Mouse (Mus musculus) small intestine, adult 10 weeks (tissue): ENCODE measurements around the gene Eif2b4. TPM values are rescaled to one million over a fixed set of nuclear protein-coding genes. Genes with fewer than 3 reads are reported as not detected.

Experiments used
- polyA plus RNA-seq: library from polyadenylated mRNA; stranded (reverse); fragments of 350-450 nt; fragmentation: Illumina TruSeq; extraction: RNeasy Lipid Tissue Mini Kit (QIAGEN cat#74804); gene quantifications from one replicate; pipeline ENCODE4 v1.2.3, GENCODE M21; 2014; ENCODE audit warnings: low replicate concordance

Gene Eif2b4
- 0.89 TPM for polyA plus RNA-seq

DNA sequence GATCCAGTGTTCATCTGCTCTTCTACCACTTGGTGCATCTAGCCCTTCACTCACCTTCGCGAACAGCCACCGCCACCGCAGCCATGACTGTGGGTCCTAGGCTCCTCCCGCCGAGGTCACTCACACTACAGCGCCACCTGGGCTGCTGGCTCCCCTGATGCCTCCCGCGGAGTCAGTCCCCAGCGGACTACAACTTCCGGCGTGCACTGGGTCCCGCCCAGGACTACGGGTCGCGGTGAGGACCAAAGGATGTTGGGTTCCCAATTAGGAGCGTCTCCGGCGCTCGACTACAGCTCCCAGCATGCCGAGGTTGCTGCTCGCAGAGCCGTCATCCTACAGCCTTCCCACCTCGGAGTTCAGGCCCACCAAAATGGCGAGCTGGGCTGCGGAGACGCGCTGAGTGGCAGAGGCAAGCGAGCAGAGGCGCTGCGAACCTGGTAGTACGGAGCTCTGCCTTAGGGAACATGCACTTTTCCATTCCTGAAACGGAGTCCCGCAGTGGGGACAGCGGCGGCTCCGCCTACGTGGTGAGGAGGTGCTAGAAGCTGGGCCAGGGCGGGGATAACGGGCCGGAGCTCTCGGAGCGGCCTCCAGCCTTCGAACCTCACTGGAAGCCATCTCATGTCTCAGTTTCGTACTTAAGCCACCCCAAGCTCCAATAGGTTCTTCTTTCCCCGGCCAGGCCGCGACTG, at the start of gene Eif2b4, which contains the start of gene Snx17:
Gene Eif2b4, minus strand, starts transcription at position 492 of the 692 bp plus-strand sequence.
Gene Snx17, plus strand, starts transcription at position 289 of the 692 bp plus-strand sequence.

DNA sequence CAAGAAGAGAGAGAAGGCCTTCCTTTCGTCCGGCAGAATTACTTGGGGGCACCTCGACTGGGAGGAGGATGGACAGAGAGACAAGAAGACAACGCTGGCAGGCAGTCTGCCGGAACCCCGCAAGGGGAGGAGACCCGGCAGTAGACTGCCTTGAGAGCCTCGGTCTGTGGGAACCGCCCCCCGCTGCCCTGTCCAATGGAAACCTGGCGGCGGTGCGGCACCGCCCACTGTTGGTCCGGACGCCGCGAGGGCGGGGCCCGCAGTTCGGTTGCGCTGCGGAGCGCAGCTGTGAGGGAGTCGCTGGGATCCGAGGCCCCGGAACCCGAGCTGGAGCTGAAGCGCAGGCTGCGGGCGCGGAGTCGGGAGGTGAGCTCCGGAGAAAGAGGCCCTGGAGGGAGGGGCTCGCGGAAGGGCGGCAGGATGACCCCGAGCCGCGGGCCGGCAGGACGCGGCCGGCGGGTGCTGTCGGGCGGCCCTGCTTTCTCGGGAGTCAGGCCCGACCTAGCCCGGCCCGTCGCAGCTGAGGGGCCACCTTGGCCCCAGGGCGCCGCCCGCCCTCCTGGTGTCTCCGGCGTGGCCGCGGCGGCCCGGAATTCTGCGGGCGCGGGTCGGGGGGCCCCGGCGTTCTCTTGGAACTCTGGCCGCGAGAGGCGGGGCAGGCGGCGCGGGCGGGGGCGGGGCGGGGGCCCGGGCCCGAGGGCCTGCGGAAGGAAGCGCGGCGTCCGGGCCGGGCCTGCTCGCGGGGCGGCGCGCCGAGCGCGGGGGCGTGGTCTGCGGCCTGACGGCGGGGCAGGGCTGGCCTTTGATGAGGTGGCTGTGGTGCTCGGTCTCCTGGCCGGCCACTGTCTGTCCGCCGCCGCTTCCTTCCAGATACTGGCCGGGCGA, 47.6 kb upstream of the Eif2b4 start, which contains the start of the genes Nrbp1 and Gm9970:
Gene Nrbp1, plus strand, starts transcription at position 228 of the 885 bp plus-strand sequence.
Gene Gm9970, minus strand, starts transcription at position 596 of the 885 bp plus-strand sequence.

DNA sequence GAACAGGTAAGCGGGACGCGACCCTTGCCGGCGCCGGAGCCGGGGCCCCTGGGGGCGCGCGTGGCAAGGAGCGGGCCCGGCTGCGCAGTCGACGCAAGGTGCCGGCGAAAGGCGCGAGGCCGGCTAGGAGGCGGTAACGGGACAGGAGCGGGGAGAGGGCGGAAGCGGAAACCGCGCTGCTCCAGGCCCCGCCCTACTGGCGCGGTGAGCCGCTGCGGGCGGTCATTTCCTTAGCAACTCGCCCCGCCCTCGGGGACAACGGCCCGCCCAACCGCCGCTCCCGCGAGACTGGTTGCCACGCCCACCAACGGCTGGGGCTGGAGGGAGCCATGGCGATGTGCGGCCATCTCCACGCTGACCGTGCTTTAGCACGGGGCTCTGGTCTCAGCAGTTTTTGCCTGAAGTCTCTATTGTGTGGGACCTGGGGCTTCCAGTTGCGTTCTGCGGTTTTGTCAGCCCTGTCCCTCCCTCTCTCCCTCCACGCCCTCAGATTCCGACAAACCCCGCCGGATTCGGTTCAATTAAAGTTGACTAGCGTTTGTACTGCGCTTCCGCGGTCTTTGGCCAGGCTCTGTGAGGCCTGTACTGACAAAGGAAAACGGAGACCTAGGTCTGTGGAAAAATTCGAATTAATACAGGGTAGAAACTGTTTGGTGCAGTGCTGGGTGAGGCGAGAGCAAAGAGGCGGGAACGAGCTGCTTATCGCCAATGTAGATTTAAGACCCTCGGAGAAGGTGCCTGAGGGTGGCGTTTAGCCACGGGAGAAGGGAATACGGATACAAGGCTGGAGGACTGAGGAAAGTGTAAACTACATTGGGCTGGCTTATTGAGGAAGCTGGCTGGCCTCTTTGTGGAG, 27.4 kb upstream of the Eif2b4 start, which contains the start of gene Ppm1g:
Gene Ppm1g, minus strand, starts transcription at position 240 of the 856 bp plus-strand sequence.

DNA sequence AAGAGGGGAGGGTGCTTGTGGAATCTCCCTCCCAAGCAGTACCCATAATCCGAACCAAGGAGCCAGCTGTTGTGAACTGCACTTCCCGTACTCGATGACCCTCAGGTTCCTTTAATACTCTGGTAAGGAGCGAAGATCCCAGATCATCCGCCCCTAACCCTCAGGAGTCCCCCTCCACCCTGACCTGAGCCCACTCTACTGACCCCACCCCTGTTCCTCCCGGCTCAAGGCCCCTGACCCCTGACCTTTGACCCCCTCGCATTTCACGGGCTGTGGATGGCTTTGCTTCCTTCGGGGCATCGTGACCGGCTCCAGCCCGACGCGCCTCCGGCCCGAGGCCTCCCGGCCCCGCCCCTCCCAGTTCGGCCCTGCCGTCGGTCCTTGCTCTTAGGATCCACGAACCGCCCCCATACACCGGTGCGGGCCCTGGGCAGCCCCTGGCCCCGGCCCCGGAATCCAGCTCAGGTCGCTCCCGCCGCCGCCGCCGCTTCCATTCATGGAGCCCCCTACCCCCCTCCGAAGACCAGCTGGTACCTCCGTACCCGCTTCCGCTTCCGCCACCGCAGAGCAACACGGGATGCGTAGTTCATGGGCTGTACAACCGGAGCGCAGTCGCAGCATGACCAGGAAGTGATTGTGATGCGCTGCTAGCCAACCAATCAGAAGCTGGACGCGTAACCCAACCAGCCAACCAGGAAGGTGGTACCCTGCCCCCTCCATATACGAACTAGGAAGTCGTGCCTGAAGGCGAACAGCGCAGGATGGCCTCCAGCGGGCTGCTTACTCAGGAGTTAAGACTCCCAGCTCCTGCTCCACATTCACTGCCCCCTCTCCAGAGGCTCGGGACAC, 8.7 kb upstream of the Eif2b4 start, which contains the start of gene Zfp513:
Gene Zfp513, minus strand, starts transcription at position 562 of the 849 bp plus-strand sequence.

DNA sequence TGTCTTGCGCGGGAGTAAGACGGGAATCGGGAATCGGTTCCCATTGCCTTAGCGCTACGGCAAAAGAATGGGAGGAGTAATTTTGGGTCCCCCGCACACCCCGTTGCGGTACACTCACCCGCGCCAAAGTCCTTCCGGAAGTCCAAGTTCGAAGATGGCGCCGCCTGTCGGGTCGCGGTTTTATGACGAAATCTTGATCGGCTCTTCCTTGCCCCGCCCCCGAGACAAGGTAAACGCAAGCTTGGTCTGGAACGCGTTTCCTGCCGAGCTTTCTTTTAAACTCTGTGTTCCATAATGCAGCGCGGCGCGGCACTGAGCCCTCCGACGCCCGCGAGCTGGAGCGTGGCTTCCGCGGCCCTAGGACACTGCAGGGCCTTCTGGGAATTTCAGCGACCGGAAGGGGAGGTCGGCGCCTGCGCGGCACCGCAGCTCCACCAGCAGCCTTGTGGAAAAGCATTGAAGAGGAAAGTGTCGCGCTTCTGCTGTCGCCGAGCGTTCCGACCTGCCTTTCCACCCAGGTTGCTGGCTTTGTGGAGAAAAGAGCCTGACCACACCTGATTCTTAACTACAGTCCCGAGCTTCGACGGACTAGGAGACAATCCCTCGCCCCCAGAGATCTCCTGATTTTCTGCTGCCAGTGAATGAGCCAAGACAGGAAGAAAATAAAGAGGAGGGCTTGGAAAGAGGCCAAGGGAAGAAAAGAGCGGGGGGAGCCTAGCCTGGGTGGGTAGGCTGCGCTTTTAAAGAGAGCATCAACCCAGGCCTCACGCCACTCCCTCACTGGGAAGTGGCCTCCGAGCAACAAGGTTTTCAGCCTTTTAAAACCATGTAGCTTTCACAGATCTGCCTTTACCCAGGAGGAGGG, 13.2 kb downstream of the Eif2b4 start, which contains the start of the genes Gm29609 and Gtf3c2:
Gene Gm29609, minus strand, starts transcription at position 146 of the 865 bp plus-strand sequence.
Gene Gtf3c2, minus strand, starts transcription at position 379 of the 865 bp plus-strand sequence.

DNA sequence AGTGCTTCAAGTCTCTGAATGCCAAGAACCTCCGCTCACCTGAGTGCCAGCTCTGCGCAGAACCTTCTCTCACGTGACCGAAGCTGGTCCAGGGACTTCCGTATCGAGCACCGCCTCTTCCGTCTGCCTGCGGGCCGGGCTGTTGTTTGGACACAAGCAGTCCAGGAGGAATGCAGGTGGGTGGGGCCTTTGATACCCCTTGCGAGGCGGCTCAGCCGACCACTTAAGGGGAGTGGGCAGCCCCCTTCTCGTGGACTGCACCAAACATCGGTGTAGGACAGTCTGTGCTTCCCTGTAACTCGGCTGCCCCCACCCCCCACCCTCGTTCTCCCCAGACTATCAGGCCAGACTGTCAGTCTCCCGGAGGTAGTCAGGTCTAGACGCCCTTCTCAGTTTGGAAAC, 39.1 kb downstream of the Eif2b4 start, which contains the start of gene Mpv17:
Gene Mpv17, minus strand, starts transcription at position 100 of the 402 bp plus-strand sequence.

DNA sequence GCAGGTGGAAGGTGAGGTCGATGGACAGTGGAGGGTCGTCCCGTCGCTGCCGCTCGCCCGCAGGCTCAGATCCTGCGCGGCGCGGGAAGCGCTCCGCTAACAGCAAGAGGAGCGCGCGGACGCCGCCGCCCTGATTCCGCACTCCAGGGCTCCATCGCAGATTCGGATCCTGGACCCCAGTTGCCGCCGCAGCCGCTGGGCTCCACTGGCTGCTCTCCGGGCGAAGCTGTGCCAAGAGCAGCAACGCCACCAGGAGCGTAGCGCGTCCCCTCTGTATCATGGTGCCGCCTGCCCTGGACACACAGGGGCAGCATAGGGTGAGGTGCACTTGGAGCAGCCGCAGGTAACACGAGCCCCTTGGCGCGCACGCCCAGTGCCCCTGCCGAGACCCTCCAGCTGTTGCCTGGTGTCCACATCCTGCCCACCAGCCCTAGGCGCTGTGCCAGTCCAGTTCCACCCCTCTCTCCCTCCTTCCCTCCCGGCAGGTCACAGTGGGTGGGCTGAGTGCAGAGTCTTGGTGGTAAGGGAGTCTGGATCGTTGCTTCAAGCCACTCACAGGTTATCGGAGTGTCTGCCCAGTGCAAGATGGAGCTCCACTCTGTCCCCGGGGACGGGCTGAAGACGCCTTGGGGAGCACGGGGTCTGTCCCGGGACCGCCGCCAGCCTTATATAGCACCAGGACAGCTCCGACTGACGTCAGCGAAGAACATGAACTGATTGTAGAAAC, 54.8 kb downstream of the Eif2b4 start, which contains the start of gene Ucn:
Gene Ucn, minus strand, starts transcription at position 589 of the 727 bp plus-strand sequence.

Other genes with a start within 250 kb of the Eif2b4 start
- gene Cgref1, start 247.8 kb downstream of the Eif2b4 start, polyA plus RNA-seq: 18.4 TPM
- 17.1 TPM for gene Preb, start 233.1 kb downstream of the Eif2b4 start, polyA plus RNA-seq
- gene Tcf23, start 224.8 kb downstream of the Eif2b4 start, polyA plus RNA-seq: 0.30 TPM
- gene Atraid, start 145.1 kb downstream of the Eif2b4 start, polyA plus RNA-seq: 41.8 TPM
- gene Slc5a6, start 144.5 kb downstream of the Eif2b4 start, polyA plus RNA-seq: 3.5 TPM
- gene Cad, start 138.7 kb downstream of the Eif2b4 start, polyA plus RNA-seq: 0.33 TPM
- gene Dnajc5g, start 87.1 kb downstream of the Eif2b4 start, polyA plus RNA-seq: not detected
- gene Slc30a3, start 85.2 kb downstream of the Eif2b4 start, polyA plus RNA-seq: not detected
- not detected for gene Trim54, start 76.7 kb downstream of the Eif2b4 start, polyA plus RNA-seq
- gene Ucn, start 54.6 kb downstream of the Eif2b4 start, polyA plus RNA-seq: not detected
- 10.0 TPM for gene Mpv17, start 39.2 kb downstream of the Eif2b4 start, polyA plus RNA-seq
- gene Gm29609, start 13.5 kb downstream of the Eif2b4 start, polyA plus RNA-seq: 0.22 TPM
- gene Gtf3c2, start 13.3 kb downstream of the Eif2b4 start, polyA plus RNA-seq: 49.3 TPM
- gene Snx17, start 203 bp downstream of the Eif2b4 start, polyA plus RNA-seq: 37.9 TPM
- 0.85 TPM for gene Zfp513, start 8.9 kb upstream of the Eif2b4 start, polyA plus RNA-seq
- gene Ppm1g, start 27.3 kb upstream of the Eif2b4 start, polyA plus RNA-seq: 14.1 TPM
- gene Nrbp1, start 47.4 kb upstream of the Eif2b4 start, polyA plus RNA-seq: 91.8 TPM
- not detected for gene Gm9970, start 47.8 kb upstream of the Eif2b4 start, polyA plus RNA-seq
- gene Krtcap3, start 58.3 kb upstream of the Eif2b4 start, polyA plus RNA-seq: 1.6 TPM
- 3.9 TPM for gene Ift172, start 97.7 kb upstream of the Eif2b4 start, polyA plus RNA-seq
- gene Fndc4, start 102.7 kb upstream of the Eif2b4 start, polyA plus RNA-seq: 0.93 TPM
- 0.11 TPM for gene Gckr, start 104.0 kb upstream of the Eif2b4 start, polyA plus RNA-seq